Mouse (Mus musculus) cerebellum, adult 2 months (tissue): ENCODE data around the gene Gm3667. TPM values are rescaled to one million over a fixed set of nuclear protein-coding genes. Genes with fewer than 3 reads are reported as not detected.
A peak's percentile ranks its signal among the peaks of the same experiment; 100 is the strongest.
"Not testable (repeated sequence)": the region's sequence is repeated elsewhere in the genome, so short reads cannot be mapped to it uniquely, and the experiment has no call there.

Experiments used
- DNase-seq, 2 experiments: peaks; one replicate each; pipeline ENCODE4 v3.0.0; 2021
- H3K27ac ChIP-seq: fragments of 200-500 bp; 2 replicates; pipeline ENCODE4 v1.5.1; 2012; ENCODE audit warnings: low read length, control low read depth, inconsistent platforms; ENCODE audit not compliant: insufficient read depth
- H3K27me3 ChIP-seq: fragments of 200-500 bp; 2 replicates; pipeline ENCODE4 v1.6.1; 2012; ENCODE audit warnings: inconsistent platforms, mild to moderate bottlenecking, low read length, moderate library complexity; ENCODE audit not compliant: control insufficient read depth, insufficient read depth
- H3K4me1 ChIP-seq: fragments of 200-500 bp; 2 replicates; pipeline ENCODE4 v1.6.1; 2011; ENCODE audit warnings: low read length; ENCODE audit not compliant: control insufficient read depth, insufficient read depth
- H3K4me3 ChIP-seq: fragments of 200-500 bp; replicated peaks from 2 replicates; pipeline ENCODE3; 2011; ENCODE audit warnings: mild to moderate bottlenecking, low read depth, low read length, control low read depth; ENCODE audit not compliant: insufficient read depth
- WGBS: fragments of 180-500 bp; shearing (Covaris S2); methylation state at CpG from one replicate; pipeline ENCODE4 v1.1.7; 2018; 5-methylcytosine and 5-hydroxymethylcytosine counted together
- polyA plus RNA-seq: library from polyadenylated mRNA; depleted of rRNA; stranded (reverse); fragments of >200 nt; gene quantifications from 2 replicates; pipeline ENCODE4 v1.2.3, GENCODE M21; 2012; rRNA removed

The Gm3667 gene
- 2.2 and 3.0 TPM in 2 replicates for polyA plus RNA-seq

DNA sequence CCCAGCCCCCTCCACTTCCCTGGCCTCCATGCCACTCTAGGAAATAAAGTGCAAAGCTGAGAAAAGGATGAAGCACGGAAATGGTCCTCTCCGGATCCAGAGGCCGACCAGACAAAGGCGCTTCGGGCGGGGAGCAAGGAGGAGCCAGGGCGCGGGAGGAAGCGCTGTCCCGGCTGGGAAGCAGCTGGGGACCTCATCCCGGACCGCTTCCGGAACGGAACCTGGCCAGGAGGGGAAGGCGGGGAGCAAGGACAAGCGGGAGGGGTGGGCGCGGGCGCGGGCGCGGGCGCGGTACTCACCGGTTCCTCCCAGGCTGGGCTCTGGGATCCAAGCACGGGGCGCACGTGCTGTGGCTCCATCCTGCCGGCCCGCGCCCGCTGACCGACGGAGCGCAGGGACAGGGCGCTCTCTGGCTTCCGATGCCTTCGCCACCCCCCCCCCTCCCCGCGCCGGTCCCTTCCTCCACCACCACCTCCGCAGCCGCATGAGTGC lies at the start of gene Gm3667:
Gm3667 (minus strand) TSS at position 442 of the 492 bp plus-strand sequence.
- H3K4me1 ChIP-seq, H3K4me3 ChIP-seq, H3K27me3 ChIP-seq, DNase-seq, H3K27ac ChIP-seq: not testable (repeated sequence)
- WGBS, result 0% methylated on average over 26 of the region's 43 CpGs

- H3K27me3 ChIP-seq, DNase-seq, H3K4me1 ChIP-seq, H3K27ac ChIP-seq, H3K4me3 ChIP-seq: not testable (repeated sequence)
- WGBS, result 96% methylated on average over 20 of the region's 24 CpGs
Measured at GRCm38 (mm10) chr14:6899881-6900280, 10.1 kb upstream of the Gm3667 start.

- H3K27me3 ChIP-seq, H3K4me3 ChIP-seq, H3K4me1 ChIP-seq, H3K27ac ChIP-seq: not testable (repeated sequence)
- WGBS, result 7% methylated on average over 5 of the region's 5 CpGs
- DNase-seq, result peak; percentile 8 to 28
Measured at GRCm38 (mm10) chr14:6888811-6889210, 951 bp downstream of the Gm3667 start.

- no CpG with 5 or more reads among the region's 3 CpGs for WGBS
- H3K4me1 ChIP-seq, H3K4me3 ChIP-seq, H3K27me3 ChIP-seq, H3K27ac ChIP-seq, DNase-seq: not testable (repeated sequence)
Measured at GRCm38 (mm10) chr14:6840211-6840610, 49.6 kb downstream of the Gm3667 start, which contains the start of gene Gm3642. Gene Gm3642, minus strand, starts transcription at chr14:6840311.

DNA sequence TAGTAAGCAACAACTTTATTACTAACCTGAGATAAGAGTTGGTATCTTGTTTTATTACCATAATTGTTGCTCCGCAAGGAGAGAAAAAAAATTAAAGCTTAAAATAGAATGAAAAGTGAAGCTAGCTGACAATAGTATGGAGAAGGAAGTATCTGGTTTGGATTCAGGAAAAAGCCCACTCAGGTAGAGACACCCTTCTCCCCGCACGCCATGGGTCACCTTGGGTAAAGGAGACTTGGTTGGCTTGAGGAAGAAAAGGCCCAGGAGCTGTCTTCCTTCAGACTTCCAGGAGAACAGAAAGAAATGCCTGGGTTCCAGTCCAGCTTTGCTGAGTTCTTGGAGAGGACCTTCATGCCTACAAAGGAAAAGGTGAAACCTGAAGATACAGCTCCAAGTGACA lies 66.5 kb downstream of the Gm3667 start:
- not testable (repeated sequence) for H3K27ac ChIP-seq, H3K4me3 ChIP-seq, H3K27me3 ChIP-seq, H3K4me1 ChIP-seq, DNase-seq
- 93% methylated on average over 3 of the region's 3 CpGs for WGBS

Other genes with a start within 250 kb of the Gm3667 start
- not detected in 2 replicates for gene Gm10251, start 205.8 kb downstream of the Gm3667 start, polyA plus RNA-seq
- not detected in 2 replicates for gene Gm8050, start 169.7 kb downstream of the Gm3667 start, polyA plus RNA-seq
- 6.8 and 7.3 TPM in 2 replicates for gene Gm3636, start 147.6 kb downstream of the Gm3667 start, polyA plus RNA-seq
- not detected in 2 replicates for gene Gm8362, start 115.6 kb downstream of the Gm3667 start, polyA plus RNA-seq
- not detected in 2 replicates for gene Gm3642, start 49.7 kb downstream of the Gm3667 start, polyA plus RNA-seq
- not detected in 2 replicates for gene Gm6356, start 83.9 kb upstream of the Gm3667 start, polyA plus RNA-seq
- gene Gm10406, start 137.5 kb upstream of the Gm3667 start, polyA plus RNA-seq, result 0.67 and 0.88 TPM in 2 replicates
- gene Gm3685, start 155.0 kb upstream of the Gm3667 start, polyA plus RNA-seq, result not detected in 2 replicates
- gene Gm3696, start 210.7 kb upstream of the Gm3667 start, polyA plus RNA-seq, result 1.4 and 2.4 TPM in 2 replicates
- not detected in 2 replicates for gene Gm6676, start 235.4 kb upstream of the Gm3667 start, polyA plus RNA-seq